Mouse (Mus musculus) layer of hippocampus, adult 11-12 months (tissue): ENCODE data around the gene Dok4.

Experiments
- DNase-seq: peaks from one replicate; pipeline ENCODE4 v3.0.0; 2022; ENCODE audit warnings: low spot score

Dok4 gene

GRCm38 (mm10) chr8:94876197-94876730 lies at the start of gene Dok4:
Dok4 (minus strand) TSS chr8:94876330.
- DNase-seq, result peak; percentile 67

GRCm38 (mm10) chr8:94923405-94923804 lies 47.3 kb upstream of the Dok4 start, which contains the start of gene Adgrg5:
Adgrg5 (plus strand) TSS chr8:94923694.
- DNase-seq, result no peak

DNA sequence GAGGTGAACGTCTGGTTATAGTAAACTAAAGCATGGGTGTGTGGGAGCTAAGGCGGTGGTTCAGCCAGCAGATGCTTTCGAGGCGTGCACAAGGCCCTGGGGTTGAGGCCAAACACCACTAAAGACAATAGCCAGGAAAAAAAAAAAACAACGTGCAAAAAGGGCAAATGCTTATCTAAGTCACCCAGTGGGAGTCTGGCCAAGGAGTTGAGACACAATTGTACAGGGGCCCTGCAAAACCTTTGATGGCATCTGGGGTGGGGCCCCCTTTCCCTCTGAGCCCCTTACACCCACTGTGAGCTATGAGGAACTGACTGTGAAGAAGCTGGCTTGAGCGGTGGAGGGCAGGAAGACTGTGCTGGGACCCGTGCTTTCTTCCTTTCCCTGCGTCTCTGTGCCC lies 46.5 kb upstream of the Dok4 start:
- no peak for DNase-seq

GRCm38 (mm10) chr8:94922176-94922575 lies 46.0 kb upstream of the Dok4 start:
- DNase-seq, result no peak

GRCm38 (mm10) chr8:94919256-94919655 lies 43.1 kb upstream of the Dok4 start:
- DNase-seq, result no peak

DNA sequence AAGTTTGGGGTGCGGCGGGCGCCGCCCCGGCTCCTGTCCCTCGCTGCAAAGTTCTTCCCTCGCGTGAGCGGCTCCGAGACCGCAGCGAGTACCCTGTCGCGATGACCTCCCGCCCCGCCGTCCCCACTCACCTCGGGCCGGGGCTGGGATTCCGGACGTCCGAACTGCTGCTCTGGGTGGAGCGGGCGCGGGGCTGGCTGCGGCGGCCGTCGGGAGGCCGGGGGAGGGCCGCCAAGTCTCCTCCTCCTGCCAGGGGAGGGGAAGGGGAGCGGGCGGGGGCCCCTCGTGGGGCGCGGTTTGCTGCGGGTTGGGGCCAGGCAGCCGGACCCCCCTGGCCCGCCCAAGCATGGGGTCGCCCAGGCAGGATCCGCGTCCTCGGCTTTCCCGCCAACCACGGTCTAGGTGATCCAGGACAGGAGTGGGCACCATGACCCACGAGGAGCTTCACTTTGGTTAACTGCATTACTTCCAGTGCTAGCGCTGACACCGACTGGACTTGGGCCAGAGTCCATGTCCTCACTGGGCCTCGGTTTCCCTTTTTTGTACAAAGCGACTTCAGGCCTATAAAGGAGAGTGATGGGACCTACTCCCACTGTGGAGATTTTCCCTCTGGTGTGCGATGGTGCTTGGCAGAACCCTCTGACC lies 41.8 kb upstream of the Dok4 start, which contains the start of gene Ccdc102a:
TSS of gene Ccdc102a (minus strand) at position 248 of the 645 bp plus-strand sequence.
- no peak for DNase-seq

- peak; percentile 85 for DNase-seq
These were observed 41.2 kb upstream of the Dok4 start for GRCm38 (mm10) chr8:94917352-94917751.

DNA sequence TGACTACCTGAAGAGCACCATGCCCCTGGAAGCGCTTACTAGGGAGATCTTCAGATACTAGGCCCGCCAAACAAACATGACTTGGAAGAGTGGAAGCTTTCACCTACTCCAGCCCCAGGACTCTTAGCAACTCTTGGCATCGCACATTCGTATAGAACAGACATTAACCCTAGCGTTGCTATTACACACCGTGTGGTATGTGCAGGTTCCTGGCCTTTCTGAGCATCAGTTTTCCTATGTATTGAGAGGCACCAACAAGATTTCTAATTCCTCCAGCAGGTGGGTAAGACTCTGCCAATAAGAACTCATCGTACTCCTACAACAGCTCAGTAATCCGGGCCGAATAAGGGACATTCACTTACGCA lies 40.8 kb upstream of the Dok4 start:
- DNase-seq, result no peak

DNA sequence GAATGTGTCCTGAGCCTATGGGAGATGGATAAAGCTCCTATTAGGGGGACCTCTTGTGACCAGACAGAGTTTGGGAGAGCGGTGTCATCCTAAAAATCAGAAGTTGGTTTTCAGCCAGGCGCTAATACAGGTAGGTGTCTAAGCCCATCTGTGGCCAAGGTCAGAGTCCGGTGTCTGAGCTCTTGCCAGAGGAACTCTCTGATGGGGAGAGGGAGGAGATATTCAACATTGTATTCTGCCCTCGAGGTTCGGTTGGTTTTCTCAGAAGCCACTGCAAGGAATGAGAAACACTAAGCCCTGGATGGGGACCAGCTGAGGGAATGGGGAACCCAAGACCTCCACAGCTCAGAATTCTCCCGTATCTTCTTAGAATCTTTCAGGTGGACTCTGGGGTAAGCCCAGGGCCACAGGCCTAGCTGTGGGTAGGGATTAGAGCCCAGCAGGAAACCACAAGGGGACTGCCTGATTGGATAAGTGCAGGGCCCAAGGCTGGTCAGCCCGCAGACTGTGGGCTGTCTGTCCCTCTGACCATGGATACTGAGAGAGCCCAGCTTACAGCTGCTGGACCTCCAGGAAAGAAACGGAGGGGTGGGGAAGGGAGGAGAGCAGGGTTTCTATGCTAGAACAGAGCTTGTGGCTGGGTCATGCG lies 40.3 kb upstream of the Dok4 start:
- DNase-seq, result no peak

DNA sequence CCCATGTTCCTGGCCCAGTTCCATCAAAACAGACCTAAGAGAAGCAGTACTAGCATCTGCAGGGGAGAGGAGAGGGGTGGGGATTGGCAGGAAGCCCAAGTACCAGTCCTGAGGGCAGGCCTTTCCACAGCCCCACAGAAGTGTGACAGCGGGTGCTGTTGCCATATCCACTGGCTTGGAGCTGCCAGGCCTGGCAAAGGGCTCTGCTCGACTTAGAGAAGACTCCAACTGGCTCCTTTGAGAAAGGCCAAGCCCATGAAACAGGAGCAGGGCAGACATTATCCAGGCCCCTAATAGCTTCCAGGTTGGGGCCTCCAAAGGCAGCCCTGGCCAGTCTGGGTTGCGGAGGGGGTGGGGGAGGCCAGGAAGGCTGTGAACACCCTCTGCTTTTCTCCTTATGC lies 38.6 kb upstream of the Dok4 start:
- no peak for DNase-seq

DNA sequence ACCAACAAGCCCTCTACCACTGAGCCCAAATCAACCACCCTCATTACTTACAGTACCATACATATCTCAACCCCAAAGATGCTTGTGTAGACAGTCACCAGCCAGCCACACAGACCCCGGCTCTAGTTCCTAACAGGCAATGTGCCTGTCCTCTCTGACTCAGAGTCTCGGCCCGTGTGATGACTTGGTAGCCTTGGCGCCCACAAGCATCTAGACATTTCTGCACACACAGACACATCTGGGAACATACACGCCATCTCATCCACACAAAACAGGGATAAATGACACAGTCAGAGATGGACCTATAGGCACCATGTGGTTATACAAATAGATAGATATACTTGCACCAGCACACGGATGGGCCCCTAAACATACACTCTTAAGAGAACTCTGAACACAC lies 38.1 kb upstream of the Dok4 start:
- no peak for DNase-seq

DNA sequence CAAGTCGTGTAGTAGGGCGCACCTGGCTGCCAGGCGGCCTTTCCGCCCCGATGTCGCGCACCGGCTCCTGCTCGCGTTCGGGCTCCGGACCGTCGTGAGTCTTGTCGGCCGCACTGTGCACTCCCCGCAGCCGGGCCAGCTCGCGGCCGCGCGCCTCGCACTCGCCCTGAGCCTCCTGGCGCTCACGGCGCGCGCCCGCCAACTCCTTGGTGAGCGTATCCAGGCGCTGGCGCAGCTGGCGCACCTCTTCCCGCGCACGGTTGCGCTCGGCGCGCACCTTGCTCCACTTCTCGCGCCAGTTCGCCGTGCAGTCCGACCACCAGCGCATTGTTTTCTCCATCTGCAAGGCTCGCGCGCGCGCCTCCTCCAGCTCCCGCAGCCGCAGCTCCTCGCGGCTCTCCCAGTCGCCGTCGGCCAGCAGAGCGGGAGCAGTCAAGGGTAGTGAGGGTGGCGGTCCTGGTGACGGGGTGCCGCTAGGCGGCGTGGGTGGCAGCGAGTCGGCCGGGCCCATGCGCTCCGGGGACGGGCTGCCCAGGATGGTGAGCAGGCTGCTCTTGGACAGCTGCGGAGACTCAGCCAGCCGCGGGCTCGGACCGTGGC lies 37.0 kb upstream of the Dok4 start:
- peak; percentile 48 for DNase-seq

- peak; percentile 77 for DNase-seq
These were observed 32.7 kb upstream of the Dok4 start for GRCm38 (mm10) chr8:94908847-94909246.

GRCm38 (mm10) chr8:94907591-94908300 lies 31.6 kb upstream of the Dok4 start:
- no peak for DNase-seq

GRCm38 (mm10) chr8:94904450-94905175 lies 28.5 kb upstream of the Dok4 start:
- peak; percentile 36 for DNase-seq

DNA sequence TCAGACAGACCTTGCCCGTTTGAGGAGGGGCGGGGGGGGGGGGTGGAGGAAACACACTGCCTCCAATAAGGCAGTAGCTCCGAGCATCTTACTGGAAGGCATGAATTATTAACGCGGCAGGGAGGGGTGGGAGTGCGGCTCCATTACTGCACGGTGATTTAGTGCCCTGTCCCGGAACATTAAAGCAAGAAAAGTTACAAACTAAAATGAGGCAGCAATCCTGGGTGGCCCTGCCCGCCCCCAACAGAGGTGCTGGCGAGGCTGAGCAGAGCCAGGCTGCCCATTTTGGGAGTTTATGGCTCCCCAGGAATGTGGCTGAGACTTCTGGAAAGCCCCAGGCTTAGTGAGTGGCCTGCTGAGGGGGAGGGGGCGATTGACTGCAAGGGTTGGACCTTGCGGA lies 27.6 kb upstream of the Dok4 start:
- no peak for DNase-seq

DNA sequence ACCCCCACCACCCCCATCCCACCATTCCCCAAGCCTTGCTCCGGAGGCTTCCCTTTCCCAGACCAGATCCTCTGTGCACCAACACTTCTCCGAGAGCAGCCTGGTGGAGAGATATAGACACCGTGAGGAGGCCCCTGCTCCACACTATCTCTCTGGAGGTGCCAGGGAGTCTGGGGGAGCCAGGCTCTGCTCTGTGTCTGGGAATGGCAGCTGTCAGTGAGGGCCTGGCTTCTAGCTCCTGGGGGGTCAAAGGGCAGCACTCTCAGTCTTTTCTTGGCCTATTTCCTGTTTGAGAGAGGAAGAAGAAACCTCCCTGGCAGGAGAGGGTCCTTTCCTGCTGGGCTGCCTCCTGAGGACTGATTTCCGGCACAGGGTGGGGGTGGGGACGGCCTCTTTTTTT lies 24.9 kb upstream of the Dok4 start:
- DNase-seq, result no peak

- no peak for DNase-seq
These were observed 24.5 kb upstream of the Dok4 start for GRCm38 (mm10) chr8:94900617-94901016.

GRCm38 (mm10) chr8:94899262-94899661 lies 23.1 kb upstream of the Dok4 start:
- no peak for DNase-seq

- no peak for DNase-seq
These were observed 16.8 kb upstream of the Dok4 start for GRCm38 (mm10) chr8:94892917-94893316.

GRCm38 (mm10) chr8:94888383-94889036 lies 12.4 kb upstream of the Dok4 start:
- no peak for DNase-seq
